Mouse (Mus musculus) erythroblast, embryonic 14.5 days (primary cell): ENCODE data around the gene Zfp663.

ENCODE experiments used
- GATA1 ChIP-seq: IDR thresholded peaks from 2 replicates; pipeline ENCODE4 v1.6.1; 2012; ENCODE audit warnings: low read length, inconsistent platforms, mixed read lengths
- TAL1 ChIP-seq: IDR thresholded peaks from 3 replicates; pipeline ENCODE4 v1.6.1; 2012; ENCODE audit warnings: low read length, inconsistent platforms, mixed read lengths

DNA sequence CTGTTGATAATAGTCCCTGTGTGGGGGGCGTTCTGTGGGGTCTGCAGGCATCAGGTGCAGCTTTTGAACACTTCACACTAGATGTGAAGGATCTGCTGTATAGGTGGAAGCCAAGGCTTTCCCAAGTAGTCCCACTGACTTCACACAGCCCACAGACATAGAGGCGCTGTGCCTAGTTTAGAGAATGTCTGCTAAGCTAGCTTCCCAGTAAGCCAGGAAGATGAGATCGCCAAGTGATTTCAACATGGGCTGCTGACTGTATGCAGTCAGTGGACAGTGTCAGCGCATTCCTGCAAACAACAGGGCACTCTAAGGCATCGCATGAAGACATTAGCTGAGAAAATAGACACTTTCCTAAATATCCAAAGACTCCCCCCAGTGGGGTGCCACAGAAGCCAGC lies 6.9 kb upstream of the Zfp663 start:
- TF ChIP-seq TAL1 (no peak), GATA1 (no peak)
